Mouse (Mus musculus): Measurements from ENCODE around the gene Fdx1l.
"Not testable (repeated sequence)": the region's sequence is repeated elsewhere in the genome, so short reads cannot be mapped to it uniquely, and the experiment has no call there.

Fdx1l gene

GRCm38 (mm10) chr9:21067006-21067684 lies 6.3 kb downstream of the Fdx1l start, which contains the start of gene Zglp1:
TSS of gene Zglp1 (minus strand) at chr9:21067093.
- no peak for DNase-seq

- no peak for DNase-seq
These were observed 10.5 kb downstream of the Fdx1l start for GRCm38 (mm10) chr9:21062928-21063327.

- DNase-seq, result no peak
These were observed 21.8 kb downstream of the Fdx1l start for GRCm38 (mm10) chr9:21051578-21051977.

- DNase-seq, result no peak
These were observed 28.2 kb downstream of the Fdx1l start for GRCm38 (mm10) chr9:21045235-21045634.

GRCm38 (mm10) chr9:21044785-21045184 lies 28.6 kb downstream of the Fdx1l start:
- not testable (repeated sequence) for DNase-seq

GRCm38 (mm10) chr9:21043563-21043962 lies 29.9 kb downstream of the Fdx1l start:
- DNase-seq, result no peak

- no peak for DNase-seq
These were observed 32.1 kb downstream of the Fdx1l start for GRCm38 (mm10) chr9:21041308-21041707.

GRCm38 (mm10) chr9:21039779-21040178 lies 33.6 kb downstream of the Fdx1l start:
- DNase-seq, result no peak

- DNase-seq, result no peak
These were observed 35.9 kb downstream of the Fdx1l start for GRCm38 (mm10) chr9:21037481-21037891.

- DNase-seq, result no peak
These were observed 36.7 kb downstream of the Fdx1l start for GRCm38 (mm10) chr9:21036666-21037065.

- DNase-seq, result no peak
These were observed 37.3 kb downstream of the Fdx1l start for GRCm38 (mm10) chr9:21036161-21036560.

- no peak for DNase-seq
These were observed 37.8 kb downstream of the Fdx1l start for GRCm38 (mm10) chr9:21035586-21035985.

GRCm38 (mm10) chr9:21034481-21035085 lies 38.8 kb downstream of the Fdx1l start:
- DNase-seq, result no peak

- DNase-seq, result peak; percentile 98
These were observed 40.3 kb downstream of the Fdx1l start for GRCm38 (mm10) chr9:21033136-21033535.

- no peak for DNase-seq
These were observed 40.9 kb downstream of the Fdx1l start for GRCm38 (mm10) chr9:21032491-21032890.

GRCm38 (mm10) chr9:21031896-21032351 lies 41.5 kb downstream of the Fdx1l start, which contains the start of gene Icam5:
TSS of gene Icam5 (plus strand) at chr9:21032073.
- no peak for DNase-seq

GRCm38 (mm10) chr9:21031251-21031895 lies 42.0 kb downstream of the Fdx1l start:
- DNase-seq, result peak; percentile 78

- DNase-seq, result peak; percentile 97
These were observed 42.6 kb downstream of the Fdx1l start for GRCm38 (mm10) chr9:21030781-21031250.

- no peak for DNase-seq
These were observed 43.3 kb downstream of the Fdx1l start for GRCm38 (mm10) chr9:21030055-21030600.

- DNase-seq, result peak; percentile 93
These were observed 43.9 kb downstream of the Fdx1l start, which contains the start of gene Icam4 for GRCm38 (mm10) chr9:21029291-21030054. TSS of gene Icam4 (plus strand) at chr9:21029373.

GRCm38 (mm10) chr9:21028560-21029110 lies 44.8 kb downstream of the Fdx1l start:
- no peak for DNase-seq

GRCm38 (mm10) chr9:21027774-21028290 lies 45.6 kb downstream of the Fdx1l start:
- DNase-seq, result no peak

Data from lung, postnatal 36 days (tissue).